Mouse (Mus musculus) Patski (cell line): ENCODE measurements around the gene Nrg4. TPM values are rescaled to one million over a fixed set of nuclear protein-coding genes. Genes with fewer than 3 reads are reported as not detected.

ENCODE experiments used
- ATAC-seq: fragments of 100-300 bp; one replicate; pipeline ENCODE4 v1.8.0; 2021
- CTCF ChIA-PET: fragments of 350-600 bp; sonication (Branson Sonifier 250); formaldehyde crosslinking; loops from one replicate; lab custom pipeline; 2022; ENCODE audit warnings: inconsistent platforms; lab: Charles Lee
- POLR2A ChIA-PET: fragments of 350-600 bp; sonication (Branson Sonifier 250); formaldehyde crosslinking; loops from one replicate; lab custom pipeline; 2022; ENCODE audit warnings: antibody characterized with exemption, inconsistent platforms; lab: Charles Lee
- DNase-seq: peaks from one replicate; pipeline ENCODE4 v3.0.0-alpha.2; 2011; ENCODE audit warnings: low read depth, low spot score
- H3K27me3 ChIP-seq: fragments of 371-371 bp; one replicate; pipeline ENCODE4 v1.5.1; 2021
- CTCF ChIP-seq: fragments of 100-300 bp; IDR thresholded peaks from one replicate; pipeline ENCODE4 v1.5.1; 2021
- in situ Hi-C: fragments of 300-500 bp; cut with MboI; formaldehyde crosslinking; loops from 3 replicates; pipeline ENCODE4 v1.11.1; 2018; ENCODE audit warnings: low pct_unique_long_range_greater_than_20kb, mixed read lengths
- polyA plus RNA-seq: library from polyadenylated mRNA; unstranded; gene quantifications from one replicate; pipeline ENCODE4 v1.2.3, GENCODE M21; 2021

Gene Nrg4
- polyA plus RNA-seq, 1 experiment from 2014 or later: 2.1 TPM

GRCm38 (mm10) chr9:55199348-55199747 lies 127.3 kb downstream of the Nrg4 start:
- H3K27me3 ChIP-seq: no peaks in the 10 kb centered on the region
- in situ Hi-C loops: no loop called here
- ChIA-PET POLR2A (interaction anchor here (1.1 kb wide), 1 partner anchor 9 kb away, joined by 5 read pairs; the partner anchor contains the start of gene Fbxo22), CTCF (interaction anchor here (1.6 kb wide), 1 partner anchor 81 kb away, joined by 3 read pairs; no protein-coding TSS in a partner anchor)
- ATAC-seq (no peak), DNase-seq (no peak)
- TF ChIP-seq CTCF: peak; percentile 34

GRCm38 (mm10) chr9:55198260-55198659 lies 128.4 kb downstream of the Nrg4 start:
- ATAC-seq (no peak), DNase-seq (no peak)
- CTCF ChIA-PET: interaction anchor here (1.3 to 1.6 kb wide), 3 partner anchors 10 to 82 kb away, joined by 3 to 4 read pairs (median 3); partner anchors contain the start of gene Fbxo22
- TF ChIP-seq CTCF: no peak
- in situ Hi-C loops: no loop called here
- POLR2A ChIA-PET: no interaction called here
- H3K27me3 ChIP-seq: no peaks in the 10 kb centered on the region

- no peak for ATAC-seq
- in situ Hi-C loops: no loop called here
- ChIA-PET POLR2A (interaction anchor here (0.6 to 0.9 kb wide), 2 partner anchors 11 to 103 kb away, joined by 3 read pairs; no protein-coding TSS in a partner anchor), CTCF (no interaction called here)
- H3K27me3 ChIP-seq: no peaks in the 10 kb centered on the region
- no peak for DNase-seq
- no peak for TF ChIP-seq CTCF
These were observed 130.8 kb downstream of the Nrg4 start for GRCm38 (mm10) chr9:55195876-55196275.

GRCm38 (mm10) chr9:55174235-55174634 lies 152.4 kb downstream of the Nrg4 start:
- no peaks in the 10 kb centered on the region for H3K27me3 ChIP-seq
- CTCF ChIA-PET: no interaction called here
- in situ Hi-C loops: no loop called here
- POLR2A ChIA-PET: no interaction called here
- ATAC-seq: no peak
- DNase-seq: no peak
- no peak for TF ChIP-seq CTCF

- in situ Hi-C loops: no loop called here
- H3K27me3 ChIP-seq: no peaks in the 10 kb centered on the region
- ATAC-seq: no peak
- TF ChIP-seq CTCF: no peak
- POLR2A ChIA-PET: interaction anchor here (0.6 kb wide), 1 partner anchor 21 kb away, joined by 4 read pairs; no protein-coding TSS in a partner anchor
- DNase-seq: no peak
- CTCF ChIA-PET: interaction anchor here (1.0 to 2.1 kb wide), 2 partner anchors 19 to 33 kb away, joined by 3 to 7 read pairs; no protein-coding TSS in a partner anchor
These were observed 154.4 kb downstream of the Nrg4 start for GRCm38 (mm10) chr9:55172195-55172685.

- ATAC-seq: no peak
- no peak for DNase-seq
- no peaks in the 10 kb centered on the region for H3K27me3 ChIP-seq
- ChIA-PET POLR2A (no interaction called here), CTCF (interaction anchor here (1.2 to 2.6 kb wide), 3 partner anchors 15 to 140 kb away, joined by 3 to 7 read pairs (median 7); no protein-coding TSS in a partner anchor)
- TF ChIP-seq CTCF: no peak
- in situ Hi-C loops: no loop called here
These were observed 155.8 kb downstream of the Nrg4 start for GRCm38 (mm10) chr9:55170655-55171412.

Other genes starting within 250 kb of the Nrg4 start
- 33.9 TPM for gene Ube2q2, start 178.0 kb downstream of the Nrg4 start, polyA plus RNA-seq
- 76.0 TPM for gene Fbxo22, start 117.9 kb downstream of the Nrg4 start, polyA plus RNA-seq
- 1.3 TPM for gene Tmem266, start 69 bp upstream of the Nrg4 start, polyA plus RNA-seq
- gene Etfa, start 185.4 kb upstream of the Nrg4 start, polyA plus RNA-seq: 282 TPM
- gene Isl2, start 211.8 kb upstream of the Nrg4 start, polyA plus RNA-seq: 4.6 TPM